Mouse (Mus musculus) kidney, adult 11 months (tissue): ENCODE results near the gene Zfp697.
A peak's percentile ranks its signal among the peaks of the same experiment; 100 is the strongest.
"Not testable (repeated sequence)": the region's sequence is repeated elsewhere in the genome, so short reads cannot be mapped to it uniquely, and the experiment has no call there.

Experiments used
- DNase-seq: peaks from one replicate; pipeline ENCODE4 v3.0.0; 2022

The Zfp697 gene

DNA sequence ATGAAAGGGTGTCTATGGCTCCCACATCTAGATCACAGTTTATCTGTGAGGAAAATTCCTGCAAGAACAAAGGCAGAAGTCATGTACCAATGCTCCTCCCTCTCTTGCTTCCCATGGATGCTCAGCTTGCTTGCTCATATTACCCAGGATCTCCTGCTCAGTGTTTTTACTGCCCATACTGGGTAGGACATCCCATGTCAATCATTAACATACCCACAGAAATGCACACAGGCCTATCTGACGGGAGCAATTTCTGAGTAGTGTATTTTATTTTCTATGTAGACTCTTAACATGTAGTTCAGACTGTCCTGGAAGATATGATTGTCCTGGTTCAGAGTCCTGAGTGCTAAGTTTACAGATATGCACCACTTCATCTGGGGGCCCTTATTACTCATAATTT, 142.3 kb downstream of the Zfp697 start:
- not testable (repeated sequence) for DNase-seq

DNA sequence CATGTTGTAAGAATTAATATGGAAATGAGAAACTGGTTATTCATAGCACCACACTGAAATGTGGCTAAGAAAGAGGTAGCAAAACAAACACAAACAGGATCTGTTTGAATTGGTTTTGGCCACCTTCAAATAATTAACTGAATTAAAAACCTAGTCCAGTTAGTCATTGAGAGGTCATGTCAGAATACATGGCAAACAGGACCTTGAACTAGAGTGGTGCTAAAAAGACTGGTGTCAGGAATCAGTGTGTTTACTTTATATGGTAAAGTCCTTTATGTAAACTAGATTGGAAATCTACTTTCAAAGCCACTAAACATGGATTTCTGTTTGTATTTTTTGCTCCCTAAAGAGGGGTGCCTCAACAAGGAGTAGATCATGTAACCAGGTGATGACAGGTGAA, 142.7 kb downstream of the Zfp697 start:
- DNase-seq: not testable (repeated sequence)

DNA sequence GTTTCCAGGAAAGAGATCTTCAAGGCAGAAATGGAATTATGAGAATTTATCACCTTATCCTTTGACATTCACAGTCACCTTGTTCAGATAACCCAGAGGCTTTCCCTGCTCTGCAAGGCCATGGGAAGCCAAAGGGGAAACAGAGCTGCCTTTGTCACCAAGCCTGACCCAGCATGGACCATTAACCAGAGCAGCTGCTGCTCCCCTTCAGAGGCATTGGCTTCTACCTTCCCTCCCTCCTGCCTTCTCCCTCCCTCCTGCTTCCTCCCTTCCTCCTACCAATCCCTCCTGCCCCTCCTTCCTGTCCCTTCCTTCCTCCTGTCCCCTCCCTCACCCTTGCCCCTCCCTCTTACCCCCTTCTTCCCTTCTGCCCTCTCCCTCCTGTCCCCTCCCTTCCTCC, 165.4 kb downstream of the Zfp697 start:
- not testable (repeated sequence) for DNase-seq

DNA sequence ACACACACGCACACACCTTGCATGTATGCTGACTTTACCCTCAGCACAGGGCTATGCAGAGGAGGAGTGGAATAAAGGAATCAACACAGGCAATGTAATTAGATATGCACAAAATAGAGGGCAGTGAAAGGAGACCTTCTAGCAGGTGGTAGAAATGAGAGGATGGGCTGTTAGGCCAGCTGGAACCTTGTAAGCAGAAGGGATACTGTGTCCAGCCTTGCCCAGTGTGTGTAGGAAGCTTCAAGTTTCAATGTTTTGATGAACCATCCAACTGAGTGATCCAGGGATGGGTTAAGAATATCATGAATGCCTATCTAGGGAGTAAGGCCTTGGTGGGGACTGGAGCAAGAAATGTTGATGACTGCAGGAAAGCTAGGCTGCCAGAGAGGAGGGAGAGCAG, 166.2 kb downstream of the Zfp697 start:
- not testable (repeated sequence) for DNase-seq

DNA sequence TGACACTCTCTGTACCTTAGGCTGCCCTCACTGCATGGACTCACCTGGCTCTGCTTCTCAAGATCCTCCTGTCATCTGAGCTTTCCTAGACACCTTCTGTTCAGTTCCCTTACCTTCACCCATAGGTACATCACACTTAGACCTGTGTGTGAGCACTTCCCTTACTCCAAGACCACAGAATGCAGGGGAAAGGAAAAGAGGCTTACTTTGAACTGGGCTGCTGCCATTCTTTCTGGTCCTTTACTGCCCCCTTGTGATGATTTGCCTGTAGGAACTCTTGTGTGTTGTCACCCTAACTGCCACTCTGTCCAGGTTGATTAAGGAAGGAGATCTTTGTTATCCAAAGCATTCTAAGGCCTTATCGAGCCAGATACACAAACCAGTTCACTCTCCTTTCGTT, 168.0 kb downstream of the Zfp697 start:
- DNase-seq: not testable (repeated sequence)

DNA sequence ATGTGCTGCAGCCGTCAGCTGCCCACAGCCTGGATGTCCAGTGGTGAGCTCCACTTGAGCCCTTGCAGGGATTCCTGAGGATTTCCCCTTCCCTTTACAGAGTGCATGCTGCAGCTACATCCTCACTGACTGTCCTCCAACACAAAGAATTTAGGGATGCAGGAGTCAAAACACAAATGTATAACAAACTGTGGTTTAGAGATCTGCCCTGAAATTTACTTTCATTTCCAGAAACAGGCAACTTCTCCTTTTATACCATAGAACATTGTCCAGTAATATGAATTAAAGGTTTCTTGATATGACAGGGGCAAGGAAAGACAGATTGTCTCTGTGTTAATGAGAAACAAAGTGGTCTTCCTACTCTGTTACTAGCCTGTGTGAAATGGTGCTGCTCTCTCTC, 168.6 kb downstream of the Zfp697 start:
- not testable (repeated sequence) for DNase-seq

DNA sequence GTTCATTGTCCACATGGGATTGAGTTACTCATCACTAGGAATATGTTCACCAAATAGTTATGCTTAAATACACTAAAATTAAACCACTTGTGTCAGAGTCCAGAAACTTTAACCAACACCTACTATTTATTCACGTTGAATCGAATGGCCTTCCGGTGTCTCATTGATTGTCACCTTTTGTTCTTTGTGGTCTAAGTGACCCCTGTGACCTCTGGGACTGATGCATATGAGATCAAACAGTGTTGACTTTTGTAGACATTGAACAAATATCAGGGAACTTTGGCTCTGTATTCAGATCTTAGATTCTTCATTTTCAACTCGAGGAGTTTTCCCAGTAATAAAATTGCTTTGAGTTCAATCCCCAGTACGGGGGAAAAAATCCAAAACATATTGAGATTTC, 178.4 kb downstream of the Zfp697 start:
- not testable (repeated sequence) for DNase-seq

DNA sequence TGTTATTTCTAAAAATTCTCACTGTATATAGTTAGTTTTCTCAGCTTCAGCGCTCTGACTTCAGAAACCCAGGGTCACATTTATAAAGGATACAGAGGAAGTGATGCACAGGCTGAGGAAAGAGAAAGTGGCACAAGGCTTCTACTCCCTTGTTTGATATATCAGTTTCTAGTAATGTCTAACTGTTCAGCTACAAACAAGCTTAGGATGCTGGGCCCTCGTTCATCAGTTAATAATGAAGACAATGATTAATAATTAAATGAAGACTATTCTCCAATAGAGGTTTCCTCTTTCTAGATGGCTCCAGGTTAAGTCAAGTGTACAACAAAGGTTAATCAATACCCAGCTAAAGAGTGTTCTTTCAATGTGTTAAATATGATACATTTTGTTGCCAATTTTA, 181.6 kb downstream of the Zfp697 start:
- DNase-seq: not testable (repeated sequence)

DNA sequence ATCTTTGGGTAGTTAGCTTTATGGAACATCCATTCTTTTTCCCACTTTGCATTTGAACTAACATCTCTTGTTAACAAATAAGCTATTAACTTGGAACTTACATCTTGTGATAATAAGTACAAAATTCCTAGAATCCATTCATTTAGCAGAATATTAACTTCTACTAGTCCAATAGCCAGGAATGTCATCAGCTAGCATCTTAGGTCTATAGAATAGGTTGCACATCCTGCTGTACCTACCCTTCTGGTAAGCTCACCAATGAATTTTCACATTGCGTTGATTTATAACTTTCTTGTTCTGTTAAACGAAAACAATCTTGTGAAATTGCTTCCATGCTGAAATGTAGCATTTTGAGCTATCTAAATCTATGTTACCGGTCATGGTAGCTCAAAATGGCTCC, 182.6 kb downstream of the Zfp697 start:
- not testable (repeated sequence) for DNase-seq

DNA sequence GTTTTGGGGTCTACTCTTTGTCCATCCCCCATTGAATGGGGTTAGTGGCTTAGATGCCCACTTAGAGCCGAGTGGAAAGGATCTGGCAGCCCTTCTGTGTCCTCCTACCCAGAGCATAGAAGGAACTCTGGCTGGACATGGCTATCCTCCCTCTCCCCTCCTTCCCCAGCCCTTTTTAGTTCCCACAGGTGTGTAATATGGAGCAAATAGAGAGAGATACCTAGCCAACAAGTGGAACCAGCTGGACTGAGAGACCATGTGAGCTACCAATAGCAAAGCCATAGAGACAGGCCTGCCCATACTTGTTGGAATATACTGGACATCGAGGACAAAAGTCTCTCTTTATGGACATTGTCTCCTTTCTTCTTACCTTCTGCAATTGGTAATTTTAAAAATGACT, 185.5 kb downstream of the Zfp697 start:
- DNase-seq: not testable (repeated sequence)

DNA sequence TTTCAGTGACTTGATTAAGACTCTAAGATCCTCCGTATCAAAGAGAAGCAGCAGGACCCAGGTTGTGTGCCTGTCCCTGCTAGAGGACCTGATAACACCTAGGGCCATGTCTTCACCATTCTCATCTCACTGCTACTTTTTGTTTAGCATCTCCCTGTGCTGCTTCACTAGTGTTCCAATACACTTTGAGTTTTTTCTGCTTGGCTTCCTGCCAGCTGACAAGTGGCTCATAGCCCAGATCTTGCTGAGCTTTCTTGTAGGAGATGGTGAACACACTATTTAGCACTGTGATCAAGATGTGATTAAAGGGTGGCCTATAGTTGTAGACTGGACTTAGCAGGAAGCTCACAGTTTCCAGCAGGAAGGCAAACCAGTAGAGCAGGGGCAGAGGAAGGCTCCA, 198.8 kb downstream of the Zfp697 start:
- peak; percentile 56 for DNase-seq

DNA sequence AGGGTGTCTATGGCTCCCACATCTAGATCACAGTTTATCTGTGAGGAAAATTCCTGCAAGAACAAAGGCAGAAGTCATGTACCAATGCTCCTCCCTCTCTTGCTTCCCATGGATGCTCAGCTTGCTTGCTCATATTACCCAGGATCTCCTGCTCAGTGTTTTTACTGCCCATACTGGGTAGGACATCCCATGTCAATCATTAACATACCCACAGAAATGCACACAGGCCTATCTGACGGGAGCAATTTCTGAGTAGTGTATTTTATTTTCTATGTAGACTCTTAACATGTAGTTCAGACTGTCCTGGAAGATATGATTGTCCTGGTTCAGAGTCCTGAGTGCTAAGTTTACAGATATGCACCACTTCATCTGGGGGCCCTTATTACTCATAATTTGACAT, 199.9 kb downstream of the Zfp697 start:
- DNase-seq: not testable (repeated sequence)

DNA sequence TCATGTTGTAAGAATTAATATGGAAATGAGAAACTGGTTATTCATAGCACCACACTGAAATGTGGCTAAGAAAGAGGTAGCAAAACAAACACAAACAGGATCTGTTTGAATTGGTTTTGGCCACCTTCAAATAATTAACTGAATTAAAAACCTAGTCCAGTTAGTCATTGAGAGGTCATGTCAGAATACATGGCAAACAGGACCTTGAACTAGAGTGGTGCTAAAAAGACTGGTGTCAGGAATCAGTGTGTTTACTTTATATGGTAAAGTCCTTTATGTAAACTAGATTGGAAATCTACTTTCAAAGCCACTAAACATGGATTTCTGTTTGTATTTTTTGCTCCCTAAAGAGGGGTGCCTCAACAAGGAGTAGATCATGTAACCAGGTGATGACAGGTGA, 200.4 kb downstream of the Zfp697 start:
- DNase-seq: not testable (repeated sequence)

DNA sequence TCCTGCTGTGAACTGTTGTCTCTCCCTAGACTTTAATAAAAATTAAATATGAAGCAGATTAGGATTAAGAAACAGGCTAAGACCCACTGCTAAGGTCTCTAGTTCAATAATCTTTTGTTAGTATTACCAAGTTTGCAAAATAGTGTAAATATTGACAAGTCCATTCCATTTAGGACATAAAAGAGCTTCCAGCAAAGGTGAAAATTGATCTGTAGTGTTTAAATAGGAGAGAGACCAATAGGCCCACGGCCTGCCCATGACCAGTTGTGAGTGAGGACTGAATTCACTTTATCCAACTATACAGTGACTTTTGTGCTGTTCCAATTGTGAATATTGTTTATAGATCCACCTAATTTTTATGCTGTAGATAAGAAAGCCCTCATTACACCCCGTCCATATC, 205.5 kb downstream of the Zfp697 start:
- DNase-seq: no peak

DNA sequence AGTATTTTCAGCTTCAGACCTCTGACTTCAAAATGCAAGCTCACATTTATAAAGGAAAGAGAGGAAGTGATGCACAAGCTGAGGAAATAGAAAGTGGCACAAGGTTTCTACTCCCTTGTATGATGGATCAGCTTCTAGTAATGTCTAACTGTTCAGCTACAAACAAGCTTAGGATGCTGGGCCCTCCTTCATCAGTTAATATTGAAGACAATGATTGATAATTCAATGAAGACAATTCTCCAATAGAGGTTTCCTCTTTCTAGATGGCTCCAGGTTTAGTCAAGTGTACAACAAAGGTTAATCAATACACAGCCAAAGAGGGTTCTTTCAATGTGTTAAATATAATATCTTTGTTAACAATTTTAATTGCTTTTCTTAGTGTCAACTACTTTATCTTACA, 206.4 kb downstream of the Zfp697 start, which contains the start of gene Gm10681:
Gene Gm10681 (minus strand): TSS at position 101 of the 400 bp plus-strand sequence.
- no peak for DNase-seq

DNA sequence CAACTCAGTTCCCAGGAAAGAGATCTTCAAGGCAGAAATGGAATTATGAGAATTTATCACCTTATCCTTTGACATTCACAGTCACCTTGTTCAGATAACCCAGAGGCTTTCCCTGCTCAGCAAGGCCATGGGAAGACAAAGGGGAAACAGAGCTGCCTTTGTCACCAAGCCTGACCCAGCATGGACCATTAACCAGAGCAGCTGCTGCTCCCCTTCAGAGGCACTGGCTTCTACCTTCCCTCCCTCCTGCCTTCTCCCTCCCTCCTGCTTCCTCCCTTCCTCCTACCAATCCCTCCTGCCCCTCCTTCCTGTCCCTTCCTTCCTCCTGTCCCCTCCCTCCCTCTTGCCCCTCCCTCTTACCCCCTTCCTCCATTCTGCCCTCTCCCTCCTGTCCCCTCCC, 231.3 kb downstream of the Zfp697 start:
- DNase-seq: not testable (repeated sequence)

DNA sequence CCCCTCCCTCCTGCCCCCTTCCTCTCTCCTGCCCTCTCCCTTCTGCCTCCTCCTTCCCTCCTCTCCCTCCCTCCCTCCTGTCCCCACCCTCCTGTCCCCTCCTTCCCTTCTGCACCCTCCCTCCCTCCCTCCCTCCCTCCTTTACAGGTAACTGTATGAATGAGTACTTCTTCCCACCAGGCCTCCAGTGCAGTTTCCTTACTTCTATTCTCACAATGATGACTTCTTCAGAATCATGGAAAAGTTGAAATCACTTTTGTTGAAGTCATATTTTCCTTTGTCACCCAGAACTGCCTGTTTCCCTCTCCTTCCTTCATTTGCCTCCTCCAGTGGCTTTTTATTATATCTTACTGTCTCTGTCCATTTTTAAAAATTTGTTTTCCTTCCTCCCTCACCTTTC, 231.7 kb downstream of the Zfp697 start:
- DNase-seq: no peak

DNA sequence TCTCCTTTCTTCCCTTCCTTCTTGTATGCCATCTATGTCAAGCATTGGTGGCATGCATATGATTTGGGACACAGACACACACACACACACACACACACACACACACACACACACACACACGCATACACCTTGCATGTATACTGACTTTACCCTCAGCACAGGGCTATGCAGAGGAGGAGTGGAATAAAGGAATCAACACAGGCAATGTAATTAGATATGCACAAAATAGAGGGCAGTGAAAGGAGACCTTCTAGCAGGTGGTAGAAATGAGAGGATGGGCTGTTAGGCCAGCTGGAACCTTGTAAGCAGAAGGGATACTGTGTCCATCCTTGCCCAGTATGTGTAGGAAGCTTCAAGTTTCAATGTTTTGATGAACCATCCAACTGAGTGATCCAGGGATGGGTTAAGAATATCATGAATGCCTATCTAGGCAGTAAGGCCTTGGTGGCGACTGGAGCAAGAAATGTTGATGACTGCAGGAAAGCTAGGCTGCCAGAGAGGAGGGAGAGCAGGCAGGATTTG, 232.2 kb downstream of the Zfp697 start:
- not testable (repeated sequence) for DNase-seq

DNA sequence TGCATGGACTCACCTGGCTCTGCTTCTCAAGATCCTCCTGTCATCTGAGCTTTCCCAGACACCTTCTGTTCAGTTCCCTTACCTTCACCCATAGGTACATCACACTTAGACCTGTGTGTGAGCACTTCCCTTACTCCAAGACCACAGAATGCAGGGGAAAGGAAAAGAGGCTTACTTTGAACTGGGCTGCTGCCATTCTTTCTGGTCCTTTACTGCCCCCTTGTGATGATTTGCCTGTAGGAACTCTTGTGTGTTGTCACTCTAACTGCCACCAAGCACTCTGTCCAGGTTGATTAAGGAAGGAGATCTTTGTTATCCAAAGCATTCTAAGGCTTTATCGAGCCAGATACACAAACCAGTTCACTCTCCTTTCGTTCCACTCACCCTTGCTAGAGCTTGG, 234.0 kb downstream of the Zfp697 start:
- DNase-seq: not testable (repeated sequence)

DNA sequence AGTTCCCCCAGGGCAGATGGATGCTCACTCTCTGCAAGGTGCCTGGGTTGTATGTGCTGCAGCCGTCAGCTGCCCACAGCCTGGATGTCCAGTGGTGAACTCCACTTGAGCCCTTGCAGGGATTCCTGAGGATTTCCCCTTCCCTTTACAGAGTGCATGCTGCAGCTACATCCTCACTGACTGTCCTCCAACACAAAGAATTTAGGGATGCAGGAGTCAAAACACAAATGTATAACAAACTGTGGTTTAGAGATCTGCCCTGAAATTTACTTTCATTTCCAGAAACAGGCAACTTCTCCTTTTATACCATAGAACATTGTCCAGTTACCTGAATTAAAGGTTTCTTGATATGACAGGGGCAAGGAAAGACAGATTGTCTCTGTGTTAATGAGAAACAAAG, 234.5 kb downstream of the Zfp697 start:
- not testable (repeated sequence) for DNase-seq

DNA sequence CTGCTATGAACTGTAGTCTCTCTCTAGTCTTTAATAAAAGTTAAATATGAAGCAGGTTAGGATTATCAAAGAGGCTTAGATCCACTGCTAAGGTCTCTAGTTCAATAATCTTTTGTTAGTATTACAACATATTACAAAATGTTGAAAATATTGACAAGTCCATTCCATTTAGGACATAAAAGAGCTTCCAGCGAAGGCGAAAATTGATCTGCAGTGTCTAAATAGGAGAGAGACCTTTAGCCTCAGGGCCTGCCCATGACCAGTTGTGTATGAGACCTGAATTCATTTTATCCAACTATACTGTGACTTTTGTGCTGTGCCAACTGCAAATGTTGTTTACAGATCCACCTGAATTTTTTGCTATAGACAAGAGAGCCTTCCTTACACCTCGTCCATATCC, 247.4 kb downstream of the Zfp697 start:
- DNase-seq: no peak

DNA sequence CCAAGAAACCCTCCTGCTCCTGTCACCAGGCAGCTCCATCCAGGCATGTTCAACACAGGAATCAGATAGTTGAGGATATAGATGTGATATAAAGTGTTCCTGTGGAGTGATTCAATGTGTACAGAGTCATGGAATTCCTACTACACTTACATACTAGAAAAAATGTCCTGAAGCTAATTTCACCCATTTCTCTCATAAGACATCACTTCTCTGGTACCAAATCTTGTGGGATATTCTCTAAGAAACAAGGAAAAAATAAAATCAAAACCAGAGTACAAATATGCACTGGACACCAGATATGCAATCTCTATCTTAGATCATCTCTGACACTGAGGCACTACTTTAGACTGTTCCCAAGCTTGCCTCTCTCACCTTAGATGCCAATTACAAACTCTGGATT, 247.9 kb downstream of the Zfp697 start, which contains the start of gene Hsd3b5:
Gene Hsd3b5 (minus strand): TSS at position 101 of the 400 bp plus-strand sequence.
- no peak for DNase-seq

DNA sequence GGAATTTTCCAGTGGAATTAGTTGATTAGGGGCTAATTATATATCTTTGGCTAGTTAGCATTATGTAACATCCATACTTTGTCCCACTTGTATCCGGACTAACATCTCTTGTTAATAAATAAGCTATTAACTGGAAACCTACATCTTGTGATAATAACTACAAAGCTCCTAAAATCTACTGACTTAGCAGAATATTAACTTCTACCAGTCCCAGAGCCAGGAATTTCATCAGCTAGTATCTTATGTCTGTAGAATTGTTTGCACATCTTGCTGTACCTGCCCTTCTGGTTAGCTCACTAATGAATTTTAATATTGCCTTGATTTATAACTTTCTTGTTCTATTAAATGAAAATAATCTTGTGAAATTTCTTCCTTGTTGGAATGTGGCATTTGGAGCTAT, 252.9 kb downstream of the Zfp697 start:
- DNase-seq: no peak

DNA sequence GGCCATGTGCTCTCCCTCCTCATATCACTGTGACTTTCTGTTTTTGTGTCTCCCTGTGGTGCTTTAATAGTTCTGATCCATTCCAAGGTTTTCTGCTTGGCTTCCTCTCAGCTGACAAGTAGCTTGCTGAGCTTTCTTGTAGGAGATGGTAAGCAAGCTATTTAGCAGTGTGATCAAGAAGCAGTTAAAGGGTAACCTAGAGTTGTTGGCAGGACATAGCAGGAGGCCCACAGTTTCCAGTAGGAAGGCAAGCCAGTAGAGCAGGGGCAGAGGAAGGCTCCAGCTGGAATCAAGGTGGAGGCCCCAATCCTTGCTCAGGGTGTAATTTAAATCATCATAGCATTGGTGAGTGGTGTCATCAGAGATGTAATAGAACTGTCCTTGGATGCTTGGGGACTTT, 298.5 kb downstream of the Zfp697 start:
- peak; percentile 78 for DNase-seq

DNA sequence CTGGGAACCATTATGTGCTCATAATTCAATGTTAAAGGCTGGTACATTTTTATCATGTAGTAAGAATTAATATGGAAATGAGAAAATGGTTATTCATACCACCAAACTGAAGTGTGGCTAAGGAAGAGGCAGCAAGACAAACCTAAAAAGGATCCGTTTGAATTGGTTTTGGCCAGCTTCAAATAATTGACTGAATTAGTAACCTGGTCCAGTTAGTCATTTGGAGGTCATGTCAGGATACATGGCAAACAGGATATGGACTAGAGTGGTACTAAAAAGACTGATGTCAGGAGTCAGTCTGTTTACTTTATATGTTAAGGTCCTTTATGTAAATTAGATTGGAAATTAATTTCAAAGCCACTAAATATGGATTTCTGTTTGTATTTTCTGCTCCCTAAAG, 300.1 kb downstream of the Zfp697 start:
- peak; percentile 23 for DNase-seq
